ENCODE assay signal across 22 mouse cellular contexts in the genomic region with DNA sequence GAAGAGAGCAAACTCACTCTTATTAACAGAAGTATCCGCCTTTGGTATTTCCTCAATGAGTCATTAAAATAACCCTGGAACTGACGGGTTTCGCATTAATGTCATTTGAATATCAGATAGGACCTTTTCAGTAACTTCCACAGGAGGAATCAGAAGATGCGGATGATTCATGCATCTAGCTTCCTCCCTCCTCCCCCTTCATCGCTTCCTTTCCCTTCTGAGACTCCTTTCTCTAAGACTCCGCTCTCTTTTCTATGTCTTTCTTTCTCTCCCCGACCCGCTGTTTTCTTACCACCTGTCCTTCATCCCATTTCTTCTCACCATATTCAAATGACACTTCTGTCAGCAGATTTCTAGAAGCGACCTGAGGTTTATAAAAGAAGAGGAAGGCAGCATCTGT.
DNase-seq lines count a peak whose midpoint lies in the region; TF ChIP-seq lines count a peak whose summit lies in the region.
"Had no signal": no experiment of that assay in that cellular context is flagged by ENCODE, and none has a peak within 500 bp of the region (broad histone marks: within the 10 kb centered on the region; RNA-seq: fewer than 3 reads in every experiment).

No protein-coding gene starts in this region.

- no peaks in the 10 kb centered on the region for H3K27me3 ChIP-seq in forebrain, embryonic 10.5 days (ENCODE audit: poor library complexity, severe bottlenecking)
- H3K27me3 ChIP-seq: embryonic facial prominence, embryonic 13.5 days; embryonic facial prominence, embryonic 15.5 days; forebrain, embryonic 13.5 days; forebrain, embryonic 15.5 days; Patski had no signal

- DNase-seq in left cerebral cortex, adult 2 months (ENCODE audit: extremely low spot score in 1 of 2, low spot score in 2 of 2) = no peak
- DNase-seq in left cerebral cortex, postnatal 36 days (ENCODE audit: low spot score in 2 of 2) = no peak
- DNase-seq in MN1 (ENCODE audit: low spot score) = peak; percentile 7
- peak; percentile 74 for DNase-seq in brain, adult 2 months (ENCODE audit: low read depth, low spot score)
- DNase-seq in layer of hippocampus, adult 9-11 months = no peak
- no peak for DNase-seq in layer of hippocampus, adult 11-12 months (ENCODE audit: low spot score)
- no peak for DNase-seq in forebrain, embryonic 10.5 days (ENCODE audit: extremely low spot score, low spot score)
- DNase-seq: adrenal gland, adult 8-10 months; adrenal gland, postnatal 36 days; cerebellum, adult 11-12 months; cerebellum, adult 2 months; cerebellum, adult 9-10 months; cerebellum, postnatal 10 days; cerebellum, postnatal 25 days; forebrain, postnatal 0 days had no signal

- intact Hi-C loops in left cerebral cortex, adult 2 months (cut with DNase I) = no loop called here
- intact Hi-C loops in left cerebral cortex, postnatal 36 days (cut with DNase I) = no loop called here

- H3K4me3 ChIP-seq in left cerebral cortex, adult 2 months = peak overlapping the region; percentile 13; the same call in 1 of the 2 replicates
- H3K4me3 ChIP-seq in cortical plate, adult 2 months (ENCODE audit: insufficient read depth, low read length) = no peak overlapping the region
- no peak overlapping the region for H3K4me3 ChIP-seq in forebrain, embryonic 10.5 days
- H3K4me3 ChIP-seq: embryonic facial prominence, embryonic 13.5 days; embryonic facial prominence, embryonic 15.5 days; erythroblast, embryonic 14.5 days; forebrain, embryonic 13.5 days; forebrain, embryonic 15.5 days had no signal

- no peak for TF ChIP-seq CTCF in left cerebral cortex, adult 2 months (IDR thresholded peaks at IDR 0.05)
- no peak for TF ChIP-seq CTCF in cortical plate, adult 2 months (IDR thresholded peaks at IDR 0.05; ENCODE audit: extremely low read depth, insufficient read depth, low read length)

- H3K4me1 ChIP-seq in cortical plate, adult 2 months (ENCODE audit: control insufficient read depth, insufficient read depth, low read length) = 0 out of 2 replicates have a peak, but pooled peaks cover 1% of the 10 kb centered on the region
- no peaks in the 10 kb centered on the region for H3K4me1 ChIP-seq in forebrain, embryonic 10.5 days
- H3K4me1 ChIP-seq: embryonic facial prominence, embryonic 13.5 days; embryonic facial prominence, embryonic 15.5 days; forebrain, embryonic 13.5 days; forebrain, embryonic 15.5 days had no signal

- H3K36me3 ChIP-seq in forebrain, embryonic 10.5 days (replicated peaks) = no peaks in the 10 kb centered on the region
- H3K36me3 ChIP-seq: embryonic facial prominence, embryonic 13.5 days; embryonic facial prominence, embryonic 15.5 days; forebrain, embryonic 15.5 days had no signal

- WGBS in forebrain, embryonic 10.5 days = 90% methylated on average over 9 of the region's 9 CpGs

- H3K27ac ChIP-seq in left cerebral cortex, adult 2 months = no peak overlapping the region
- 0 out of 2 replicates have a peak overlapping the region, but pooled peaks have one; percentile 7 for H3K27ac ChIP-seq in cortical plate, adult 2 months (ENCODE audit: insufficient read depth, low read length)
- no peak overlapping the region for H3K27ac ChIP-seq in forebrain, embryonic 10.5 days
- H3K27ac ChIP-seq: embryonic facial prominence, embryonic 13.5 days; embryonic facial prominence, embryonic 15.5 days; forebrain, embryonic 13.5 days; forebrain, embryonic 15.5 days had no signal

- TF ChIP-seq POLR2A in cortical plate, adult 2 months (IDR thresholded peaks at IDR 0.05; ENCODE audit: extremely low read depth, insufficient read depth, low read length) = no peak

- H3K9me3 ChIP-seq in forebrain, embryonic 10.5 days = no peaks in the 10 kb centered on the region
- H3K9me3 ChIP-seq: embryonic facial prominence, embryonic 13.5 days; embryonic facial prominence, embryonic 15.5 days; forebrain, embryonic 13.5 days; forebrain, embryonic 15.5 days had no signal

Comparison
In these comparisons a context has a peak if more than half of its experiments do, and no peak if none do; other contexts are left out.
1. DNase-seq: peak in MN1 (single experiment) and brain, adult 2 months (single experiment); none in left cerebral cortex, adult 2 months (0 of 2), left cerebral cortex, postnatal 36 days (0 of 2), layer of hippocampus, adult 9-11 months (single experiment), layer of hippocampus, adult 11-12 months (single experiment) and forebrain, embryonic 10.5 days (single experiment).